Mouse (Mus musculus) 3T3-L1 (cell line): ENCODE measurements around the gene Frmd4a.

Source experiments
- DNase-seq: peaks from one replicate; pipeline ENCODE4 v3.0.0-alpha.2; 2015; ENCODE audit warnings: low read depth, low spot score

Gene Frmd4a

GRCm38 (mm10) chr2:4660677-4661076 is 643.2 kb downstream of the Frmd4a start:
- DNase-seq = peak; percentile 45
